Mouse (Mus musculus) hindbrain, postnatal 0 days (tissue): Measurements from ENCODE around the gene Pnliprp2. TPM values are rescaled to one million over a fixed set of nuclear protein-coding genes. Genes with fewer than 3 reads are reported as not detected.

Experiments
- ATAC-seq: fragments of 200-750 bp; cut with Nextera tagmentation; 2 replicates; pipeline ENCODE4 v1.8.0; 2017; ENCODE audit warnings: mild to moderate bottlenecking, moderate TSS enrichment, moderate library complexity
- DNase-seq: peaks from one replicate; pipeline ENCODE4 v3.0.0-alpha.2; 2015; ENCODE audit warnings: low spot score
- H3K27ac ChIP-seq: fragments of 300-500 bp; sonication (generic); 2 replicates; pipeline ENCODE4 v1.5.1; 2014; ENCODE audit warnings: mild to moderate bottlenecking
- H3K27me3 ChIP-seq: fragments of 300-500 bp; sonication (generic); 2 replicates; pipeline ENCODE4 v1.6.1; 2014; ENCODE audit warnings: low read length, mixed read lengths; ENCODE audit not compliant: insufficient read depth
- H3K36me3 ChIP-seq: fragments of 300-500 bp; sonication (generic); 2 replicates; pipeline ENCODE4 v1.6.1; 2014; ENCODE audit warnings: low read length, mixed read lengths; ENCODE audit not compliant: insufficient read depth
- H3K4me1 ChIP-seq: fragments of 300-500 bp; sonication (generic); 2 replicates; pipeline ENCODE4 v1.6.1; 2014; ENCODE audit warnings: antibody characterized with exemption, low read length, mixed read lengths; ENCODE audit not compliant: insufficient read depth
- H3K4me2 ChIP-seq: fragments of 300-500 bp; sonication (generic); 2 replicates; pipeline ENCODE4 v1.6.1; 2014; ENCODE audit warnings: low read depth, mild to moderate bottlenecking, low read length, moderate library complexity, mixed read lengths
- H3K4me3 ChIP-seq: fragments of 300-500 bp; sonication (generic); 2 replicates; pipeline ENCODE4 v1.5.1; 2014; ENCODE audit warnings: low read length
- H3K9ac ChIP-seq: fragments of 300-500 bp; sonication (generic); replicated peaks from 2 replicates; pipeline ENCODE4 v1.6.1; 2014; ENCODE audit warnings: mild to moderate bottlenecking, low read length, moderate library complexity, mixed read lengths
- H3K9me3 ChIP-seq: fragments of 300-500 bp; sonication (generic); 2 replicates; pipeline ENCODE4 v1.6.1; 2016; ENCODE audit warnings: low read length, mixed read lengths
- CTCF ChIP-seq: IDR thresholded peaks from 2 replicates; pipeline ENCODE4 v1.5.1; 2016; ENCODE audit warnings: antibody characterized with exemption, control low read depth, low read depth
- WGBS: fragments of 180-500 bp; shearing (Covaris S2); extraction: QIAGEN DNeasy Blood & Tissue Kit; methylation state at CpG from one replicate; pipeline ENCODE4 v1.1.7; 2014; 5-methylcytosine and 5-hydroxymethylcytosine counted together
- polyA plus RNA-seq: library from polyadenylated mRNA; unstranded; fragments of >200 nt; fragmentation: Nextera tagmentation; extraction: Ambion mirVana; gene quantifications from 2 replicates; pipeline ENCODE4 v1.2.1, GENCODE M21; 2015
- total RNA-seq: library from RNA; depleted of rRNA; stranded (reverse); fragments of >200 nt; gene quantifications from 2 replicates; pipeline ENCODE4 v1.2.3, GENCODE M21; 2014

Gene Pnliprp2
- total and polyA plus RNA-seq, 2 experiments from 2014 or later: not detected

GRCm38 (mm10) chr19:58758871-58759270, 648 bp upstream of the Pnliprp2 start:
- Histone ChIP-seq H3K9ac (no peak overlapping the region), H3K4me2 (no peak overlapping the region), H3K9me3 (no peaks in the 10 kb centered on the region), H3K27ac (no peak overlapping the region), H3K36me3 (no peaks in the 10 kb centered on the region), H3K4me1 (no peaks in the 10 kb centered on the region), H3K27me3 (no peaks in the 10 kb centered on the region), H3K4me3 (no peak overlapping the region)
- WGBS: 79% methylated on average over 4 of the region's 4 CpGs
- no peak for DNase-seq
- no peak for ATAC-seq
- TF ChIP-seq CTCF: no peak

DNA sequence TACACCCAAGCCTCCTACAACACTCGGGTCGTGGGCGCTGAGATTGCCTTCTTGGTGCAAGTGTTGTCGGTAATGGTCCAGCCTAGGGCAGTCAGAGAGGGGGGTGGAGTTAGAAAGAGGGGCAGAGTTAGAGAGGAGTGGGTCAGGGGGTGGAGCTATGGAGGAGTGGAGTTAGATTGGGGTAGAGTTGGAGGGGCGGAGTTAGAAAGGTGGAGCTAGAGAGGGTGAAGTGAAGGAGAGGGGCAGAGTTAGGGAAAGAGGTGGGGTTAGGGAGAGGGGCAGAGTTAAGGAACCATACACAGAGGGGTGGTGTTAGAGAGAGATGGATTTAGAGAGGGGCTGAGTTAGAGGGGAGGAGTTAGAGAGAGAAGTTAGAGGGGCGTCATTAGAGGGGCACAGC, 2.8 kb downstream of the Pnliprp2 start:
- H3K27ac ChIP-seq: no peak overlapping the region
- DNase-seq: no peak
- no peaks in the 10 kb centered on the region for H3K27me3 ChIP-seq
- no peak overlapping the region for H3K4me3 ChIP-seq
- TF ChIP-seq CTCF: no peak
- ATAC-seq: peak; percentile 55
- no peak overlapping the region for H3K4me2 ChIP-seq
- no peak overlapping the region for H3K9ac ChIP-seq
- 28% methylated on average over 6 of the region's 6 CpGs for WGBS
- no peaks in the 10 kb centered on the region for H3K36me3 ChIP-seq
- no peaks in the 10 kb centered on the region for H3K9me3 ChIP-seq
- H3K4me1 ChIP-seq: no peaks in the 10 kb centered on the region

DNA sequence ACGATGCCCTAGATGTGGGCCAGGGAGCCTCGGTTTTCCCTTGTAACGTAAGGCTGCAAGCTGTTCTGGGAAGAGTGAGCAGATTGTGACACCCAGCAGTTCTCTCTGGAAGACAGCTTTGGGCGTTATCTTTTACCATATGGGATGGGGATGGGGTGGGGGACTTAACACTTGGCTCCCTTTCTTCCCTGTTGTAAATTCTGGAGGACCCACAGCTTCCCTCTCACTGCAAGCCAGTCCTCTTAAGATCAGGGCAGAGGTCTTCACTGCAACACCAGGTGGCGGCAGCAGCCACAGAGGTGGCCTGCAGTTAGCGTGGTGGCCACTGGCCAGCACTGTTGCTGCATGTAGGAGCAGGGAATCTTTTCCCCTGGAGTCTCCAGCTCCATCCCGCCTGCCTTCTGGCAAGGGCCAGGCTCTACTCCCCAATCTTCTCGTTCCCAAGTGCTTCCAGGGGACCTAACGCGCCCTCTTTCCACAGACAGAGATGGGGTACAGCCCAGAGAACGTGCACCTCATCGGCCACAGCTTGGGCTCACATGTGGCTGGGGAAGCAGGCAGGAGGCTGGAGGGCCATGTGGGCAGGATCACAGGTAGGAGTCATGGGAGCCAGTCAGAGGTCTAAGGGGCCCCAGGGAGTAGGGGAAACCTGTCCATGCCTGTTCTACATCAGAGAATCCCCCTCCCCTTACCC, 3.5 kb downstream of the Pnliprp2 start:
- TF ChIP-seq CTCF: peak; percentile 98
- Histone ChIP-seq H3K4me1 (no peaks in the 10 kb centered on the region), H3K9ac (no peak overlapping the region), H3K27ac (no peak overlapping the region), H3K4me3 (no peak overlapping the region), H3K36me3 (no peaks in the 10 kb centered on the region), H3K9me3 (no peaks in the 10 kb centered on the region), H3K27me3 (no peaks in the 10 kb centered on the region), H3K4me2 (no peak overlapping the region)
- peak; percentile 89 for ATAC-seq
- DNase-seq: peak; percentile 89
- 15% methylated on average over 12 of the region's 12 CpGs for WGBS

- Histone ChIP-seq H3K9me3 (no peaks in the 10 kb centered on the region), H3K9ac (no peak overlapping the region), H3K4me1 (no peaks in the 10 kb centered on the region), H3K36me3 (no peaks in the 10 kb centered on the region), H3K4me3 (no peak overlapping the region), H3K27ac (no peak overlapping the region), H3K4me2 (no peak overlapping the region), H3K27me3 (no peaks in the 10 kb centered on the region)
- no peak for TF ChIP-seq CTCF
- 34% methylated on average over 6 of the region's 6 CpGs for WGBS
- ATAC-seq (no peak), DNase-seq (no peak)
Observed at GRCm38 (mm10) chr19:58767329-58767728, 7.8 kb downstream of the Pnliprp2 start.

DNA sequence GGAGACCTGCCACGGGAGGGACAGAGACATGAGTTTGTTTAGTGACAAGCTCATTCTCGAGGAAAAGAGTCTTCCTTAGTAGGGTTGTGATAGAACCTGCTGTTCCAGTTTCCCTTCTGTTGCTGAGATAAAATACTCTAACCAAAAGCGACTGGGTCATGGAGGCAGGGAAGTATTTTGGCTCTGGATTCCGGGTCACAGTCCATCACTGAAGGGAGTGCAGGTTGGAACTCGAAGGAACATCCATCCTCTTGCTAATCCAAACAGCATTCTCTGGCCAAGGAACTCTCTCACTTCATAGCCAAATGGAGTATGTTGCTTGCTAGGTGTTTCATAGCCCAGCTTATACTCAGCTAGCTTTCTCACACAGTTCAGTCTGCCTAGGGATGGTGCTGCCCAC, 16.9 kb downstream of the Pnliprp2 start:
- TF ChIP-seq CTCF: no peak
- H3K27ac ChIP-seq: no peak overlapping the region
- ATAC-seq: no peak
- H3K27me3 ChIP-seq: no peaks in the 10 kb centered on the region
- no peak overlapping the region for H3K9ac ChIP-seq
- H3K36me3 ChIP-seq: no peaks in the 10 kb centered on the region
- 0 out of 2 replicates have a peak, but pooled peaks cover 2% of the 10 kb centered on the region for H3K4me1 ChIP-seq
- H3K9me3 ChIP-seq: no peaks in the 10 kb centered on the region
- WGBS: 76% methylated on average over 5 of the region's 5 CpGs
- no peak overlapping the region for H3K4me3 ChIP-seq
- no peak for DNase-seq
- H3K4me2 ChIP-seq: no peak overlapping the region

DNA sequence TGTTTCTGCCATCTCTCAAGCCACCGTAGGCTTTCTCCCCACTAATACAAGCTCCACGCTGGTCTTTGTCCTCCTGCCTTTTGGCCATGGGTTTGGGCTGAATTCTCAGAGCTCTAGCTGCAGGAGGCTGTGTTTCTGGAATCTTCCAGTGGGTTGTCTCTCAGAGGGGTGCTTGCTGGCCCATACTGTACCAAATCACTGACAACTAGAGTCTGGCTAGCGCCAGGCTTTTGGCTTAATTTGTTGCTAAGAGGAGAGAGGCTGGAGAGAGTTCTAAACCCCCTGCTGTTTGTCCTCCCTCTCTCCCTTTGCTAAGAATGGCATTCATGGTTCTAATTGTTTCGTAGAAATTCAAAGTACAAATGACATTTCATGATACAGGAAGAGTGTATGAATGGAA, 22.0 kb downstream of the Pnliprp2 start:
- Histone ChIP-seq H3K4me2 (no peak overlapping the region), H3K4me1 (peaks cover 17% of the 10 kb centered on the region), H3K9ac (no peak overlapping the region), H3K27ac (no peak overlapping the region), H3K9me3 (no peaks in the 10 kb centered on the region), H3K27me3 (no peaks in the 10 kb centered on the region), H3K36me3 (no peaks in the 10 kb centered on the region), H3K4me3 (no peak overlapping the region)
- TF ChIP-seq CTCF: no peak
- peak; percentile 36; the same call in 1 of the 2 replicates for ATAC-seq
- 26% methylated on average over 4 of the region's 4 CpGs for WGBS
- DNase-seq: peak; percentile 53

- DNase-seq (peak; percentile 80), ATAC-seq (peak; percentile 89)
- H3K4me2 ChIP-seq: no peak overlapping the region
- no peaks in the 10 kb centered on the region for H3K36me3 ChIP-seq
- H3K4me3 ChIP-seq: no peak overlapping the region
- peaks cover 20% of the 10 kb centered on the region for H3K4me1 ChIP-seq
- no peak overlapping the region for H3K9ac ChIP-seq
- TF ChIP-seq CTCF: no peak
- H3K27ac ChIP-seq: peak overlapping the region; percentile 29; the same call in 1 of the 2 replicates
- 16% methylated on average over 7 of the region's 7 CpGs for WGBS
- H3K9me3 ChIP-seq: no peaks in the 10 kb centered on the region
- H3K27me3 ChIP-seq: no peaks in the 10 kb centered on the region
Observed at GRCm38 (mm10) chr19:58783938-58784337, 24.4 kb downstream of the Pnliprp2 start.
